Mouse (Mus musculus): ENCODE data around the gene Zbtb22.

DNA sequence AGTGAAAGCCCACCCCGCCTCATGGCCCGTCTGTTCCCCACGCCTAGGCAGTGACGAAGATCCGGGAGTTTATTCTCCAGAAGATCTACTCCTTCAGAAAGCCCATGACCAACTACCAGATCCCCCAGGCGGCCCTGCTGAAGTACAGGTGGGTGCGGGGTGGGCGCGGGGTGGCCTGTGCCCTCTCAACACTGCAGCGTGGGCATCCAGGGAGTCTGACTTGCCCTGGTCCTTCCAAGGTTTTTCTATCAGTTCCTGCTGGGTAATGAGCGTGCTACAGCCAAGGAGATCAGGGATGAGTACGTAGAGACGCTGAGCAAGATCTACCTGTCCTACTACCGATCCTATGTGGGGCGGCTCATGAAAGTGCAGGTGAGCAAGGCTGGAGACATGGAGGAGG lies 44.2 kb downstream of the Zbtb22 start:
- TF ChIP-seq POLR2A (IDR thresholded peaks at IDR 0.05; ENCODE audit: borderline replicate concordance, control insufficient read depth, low read depth, low read length): no peak
- no peak for TF ChIP-seq CTCF (IDR thresholded peaks at IDR 0.05; ENCODE audit: control insufficient read depth, insufficient read depth, low read length)
